Mouse (Mus musculus) liver, adult 2 months (tissue): Measurements from ENCODE around the gene Golim4. TPM values are rescaled to one million over a fixed set of nuclear protein-coding genes. Genes with fewer than 3 reads are reported as not detected.

ENCODE experiments used
- DNase-seq: peaks from one replicate; pipeline ENCODE4 v3.0.0-alpha.2; 2011; ENCODE audit warnings: low read depth, low spot score; ENCODE audit errors: extremely low read depth
- H3K27ac ChIP-seq: fragments of 200-500 bp; replicated peaks from 2 replicates; pipeline ENCODE4 v1.5.1; 2012; ENCODE audit warnings: low read depth, mild to moderate bottlenecking, control low read depth, inconsistent platforms, low read length; ENCODE audit not compliant: insufficient read depth
- H3K27me3 ChIP-seq: fragments of 200-500 bp; 2 replicates; pipeline ENCODE4 v1.6.1; 2012; ENCODE audit warnings: mild to moderate bottlenecking, moderate library complexity, low read length, inconsistent platforms; ENCODE audit not compliant: control insufficient read depth, insufficient read depth
- H3K36me3 ChIP-seq: fragments of 200-500 bp; 2 replicates; pipeline ENCODE4 v1.6.1; 2012; ENCODE audit warnings: low read length, inconsistent platforms; ENCODE audit not compliant: control insufficient read depth, insufficient read depth
- H3K4me1 ChIP-seq: fragments of 200-500 bp; 2 replicates; pipeline ENCODE4 v1.6.1; 2011; ENCODE audit warnings: low read length; ENCODE audit not compliant: control insufficient read depth, insufficient read depth
- H3K4me3 ChIP-seq: fragments of 200-500 bp; 2 replicates; pipeline ENCODE4 v1.5.1; 2011; ENCODE audit warnings: low read depth, mild to moderate bottlenecking, control low read depth, low read length, moderate library complexity; ENCODE audit not compliant: insufficient read depth
- H3K79me2 ChIP-seq: fragments of 200-500 bp; 2 replicates; pipeline ENCODE4 v1.6.1; 2012; ENCODE audit warnings: inconsistent platforms, mild to moderate bottlenecking, low read length, moderate library complexity; ENCODE audit not compliant: control insufficient read depth, insufficient read depth
- H3K9ac ChIP-seq: fragments of 200-500 bp; 2 replicates; pipeline ENCODE4 v1.6.1; 2012; ENCODE audit warnings: low read depth, mild to moderate bottlenecking, control low read depth, inconsistent platforms, low read length
- CTCF ChIP-seq: fragments of 200-500 bp; IDR thresholded peaks from 2 replicates; pipeline ENCODE4 v1.5.1; 2011; ENCODE audit warnings: low read depth, low read length, control low read depth
- POLR2A ChIP-seq: fragments of 200-500 bp; IDR thresholded peaks from 2 replicates; pipeline ENCODE4 v1.6.1; 2011; ENCODE audit warnings: low read length, control low read depth; ENCODE audit not compliant: insufficient read depth; ENCODE audit errors: extremely low read depth
- WGBS: fragments of 180-500 bp; shearing (Covaris S2); methylation state at CpG from one replicate; pipeline ENCODE4 v1.1.7; 2018; 5-methylcytosine and 5-hydroxymethylcytosine counted together
- polyA plus RNA-seq: library from polyadenylated mRNA; depleted of rRNA; stranded (reverse); fragments of >200 nt; gene quantifications from 2 replicates; pipeline ENCODE4 v1.2.3, GENCODE M21; 2012
- total RNA-seq: library from RNA; depleted of rRNA; stranded (reverse); fragments of >200 nt; gene quantifications from 2 replicates; pipeline ENCODE4 v1.2.3, GENCODE M21; 2014

Golim4 gene
- total and polyA plus RNA-seq, 2 experiments: 28.9 to 53.7 TPM

DNA sequence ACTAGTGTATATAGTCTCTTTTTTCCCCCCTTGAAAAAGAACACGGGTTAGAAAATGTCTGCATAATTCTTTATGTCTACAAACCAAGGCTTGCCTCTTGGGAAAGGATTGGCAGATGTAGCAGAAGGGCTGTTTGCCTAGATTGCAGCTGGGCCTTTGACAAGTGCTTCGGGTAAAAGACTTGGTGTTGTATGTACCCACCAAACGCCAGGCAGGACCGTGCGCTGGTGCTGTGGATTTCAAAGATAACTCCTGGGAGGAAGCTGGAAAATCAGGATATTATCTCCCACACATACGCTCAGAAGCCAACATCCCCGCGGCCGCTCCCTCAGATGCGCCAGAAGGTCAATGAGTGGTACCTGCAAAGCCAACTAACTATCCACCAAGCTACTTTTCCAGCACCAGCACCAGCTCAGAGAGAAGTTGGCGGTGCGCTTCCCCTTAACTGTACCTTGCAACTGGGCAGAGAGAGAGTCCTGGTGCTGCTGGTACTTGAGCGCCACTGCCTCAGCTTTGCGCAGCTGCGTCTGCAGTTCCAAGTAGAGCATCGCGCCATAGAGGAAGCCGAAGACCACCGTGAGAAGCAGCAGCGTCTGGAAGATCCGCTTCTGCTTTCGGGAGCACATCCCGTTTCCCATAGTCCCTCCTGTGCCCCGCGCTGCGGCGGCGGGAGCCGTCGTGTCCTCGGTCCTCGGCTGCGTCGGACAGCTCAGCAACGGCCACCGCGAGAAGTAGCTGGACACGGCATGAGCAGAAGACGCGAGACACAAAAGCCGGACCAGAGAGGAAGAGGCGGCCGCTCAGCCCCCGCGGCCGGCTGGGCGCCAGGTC lies 873 bp downstream of the Golim4 start:
- Histone ChIP-seq H3K36me3 (no peaks in the 10 kb centered on the region), H3K4me3 (peak overlapping the region; percentile 83), H3K79me2 (peaks cover 5% of the 10 kb centered on the region; the same call in 1 of the 2 replicates), H3K9ac (peak overlapping the region; percentile 76), H3K27ac (peak overlapping the region; percentile 86), H3K4me1 (peaks cover 19% of the 10 kb centered on the region), H3K27me3 (no peaks in the 10 kb centered on the region)
- TF ChIP-seq CTCF (no peak), POLR2A (no peak)
- WGBS: under 1% methylated on average over 47 of the region's 47 CpGs
- peak; percentile 67 for DNase-seq

DNA sequence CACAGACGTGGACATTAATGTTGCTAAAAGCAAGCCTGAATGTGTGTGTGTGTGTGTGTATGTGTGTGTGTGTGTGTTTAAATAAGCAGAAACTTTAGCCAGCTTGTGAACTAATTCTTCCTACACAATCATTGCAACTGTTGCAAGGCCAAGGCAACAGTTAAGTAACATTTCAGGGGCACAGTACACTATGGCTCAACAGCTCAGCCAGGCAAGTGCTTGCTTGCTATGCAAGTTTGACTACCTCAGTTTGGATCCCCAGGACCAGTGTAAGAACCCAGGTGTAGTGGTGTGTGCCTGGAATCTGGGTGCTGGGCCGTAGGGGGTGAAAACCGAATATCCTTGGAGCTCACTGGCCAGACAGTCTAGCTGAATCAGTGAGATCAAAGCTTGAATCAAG lies 2.6 kb downstream of the Golim4 start:
- TF ChIP-seq POLR2A: no peak
- TF ChIP-seq CTCF: no peak
- no peaks in the 10 kb centered on the region for H3K27me3 ChIP-seq
- peak overlapping the region; percentile 18 for H3K4me3 ChIP-seq
- H3K9ac ChIP-seq: peak overlapping the region; percentile 33; the same call in 1 of the 2 replicates
- H3K4me1 ChIP-seq: peaks cover 27% of the 10 kb centered on the region
- WGBS: 26% methylated on average over 3 of the region's 3 CpGs
- no peaks in the 10 kb centered on the region for H3K36me3 ChIP-seq
- H3K79me2 ChIP-seq: peaks cover 13% of the 10 kb centered on the region; the same call in 1 of the 2 replicates
- DNase-seq: peak; percentile 91
- H3K27ac ChIP-seq: peak overlapping the region; percentile 69

DNA sequence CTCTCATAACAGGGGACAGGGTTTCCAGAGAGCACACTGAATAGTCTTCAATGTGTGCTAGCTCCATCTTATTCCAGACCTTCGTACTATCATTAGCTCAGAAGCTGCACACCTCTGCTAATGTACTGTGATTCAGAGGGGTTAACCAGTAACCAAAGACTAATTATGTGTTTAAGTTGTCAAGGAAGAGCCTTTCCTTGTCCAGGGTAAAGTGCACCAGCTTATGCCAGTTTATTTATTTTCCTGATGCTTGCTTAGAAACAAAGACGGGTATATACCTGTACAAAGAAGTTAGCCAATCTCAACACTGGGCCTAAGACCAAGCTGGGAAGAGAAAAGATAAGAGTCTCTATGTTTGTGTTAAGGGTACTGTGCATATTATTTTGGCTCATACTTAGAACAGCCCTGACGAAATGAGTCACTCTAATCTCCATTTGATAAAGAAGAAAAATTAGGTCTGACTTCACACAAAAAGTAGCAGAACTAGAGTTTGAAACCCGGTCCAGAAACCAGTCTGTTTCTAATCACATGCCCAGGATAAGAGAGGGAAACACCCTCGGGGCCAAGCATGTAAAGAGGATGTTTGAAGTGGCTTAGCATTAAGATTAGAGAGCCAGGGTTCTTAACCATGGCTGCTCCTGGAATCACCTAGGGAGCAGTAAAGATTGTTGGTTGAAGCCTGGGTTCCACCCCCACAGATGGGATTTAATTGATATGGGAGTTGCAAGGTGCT lies 4.3 kb downstream of the Golim4 start:
- Histone ChIP-seq H3K27ac (peak overlapping the region; percentile 28), H3K27me3 (no peaks in the 10 kb centered on the region), H3K36me3 (no peaks in the 10 kb centered on the region), H3K9ac (no peak overlapping the region), H3K4me1 (peaks cover 27% of the 10 kb centered on the region), H3K79me2 (peaks cover 22% of the 10 kb centered on the region), H3K4me3 (no peak overlapping the region)
- WGBS: 8% methylated on average over 5 of the region's 5 CpGs
- no peak for TF ChIP-seq POLR2A
- no peak for TF ChIP-seq CTCF
- peak; percentile 61 for DNase-seq

DNA sequence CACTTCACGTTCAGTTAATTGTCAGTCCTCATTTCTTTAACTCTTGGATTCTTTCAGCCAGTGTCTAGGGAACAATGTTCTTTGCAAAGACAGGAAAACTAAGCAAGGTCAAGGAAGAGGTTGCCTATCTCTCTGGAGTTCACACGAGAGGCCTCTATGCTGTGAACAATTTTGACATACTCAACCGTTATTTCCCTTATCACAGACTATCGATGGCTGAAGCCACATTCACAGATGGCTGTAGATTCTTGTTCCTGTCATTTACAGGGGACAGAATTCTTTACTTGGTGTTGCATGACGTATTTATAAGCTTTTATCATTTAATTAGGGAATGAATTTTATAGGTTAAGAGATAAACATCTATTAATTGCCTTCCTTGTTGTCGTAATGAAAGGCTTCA lies 5.9 kb downstream of the Golim4 start:
- TF ChIP-seq CTCF: no peak
- no peak for TF ChIP-seq POLR2A
- Histone ChIP-seq H3K27ac (no peak overlapping the region), H3K27me3 (no peaks in the 10 kb centered on the region)

DNA sequence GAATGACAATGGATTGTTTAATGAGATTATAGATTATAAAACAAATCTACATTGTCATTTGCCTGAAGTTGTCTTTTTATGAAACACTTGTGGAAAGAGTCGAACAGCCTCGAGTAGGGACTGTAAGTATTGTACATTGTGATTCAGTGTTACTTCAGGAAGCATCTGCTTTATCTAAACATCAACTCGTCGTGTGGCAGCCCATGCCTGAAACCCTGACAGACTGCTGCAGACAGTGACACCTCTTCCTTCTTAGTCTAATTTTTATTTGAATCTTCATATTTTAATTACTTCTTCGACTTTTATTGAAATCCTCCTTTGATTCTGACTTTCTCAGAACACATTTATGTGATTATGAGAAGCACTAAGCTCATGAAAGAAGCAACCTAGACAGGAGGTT lies 7.4 kb downstream of the Golim4 start:
- no peak for TF ChIP-seq POLR2A
- no peak for TF ChIP-seq CTCF
- no peak overlapping the region for H3K4me3 ChIP-seq
- peaks cover 5% of the 10 kb centered on the region; the same call in 1 of the 2 replicates for H3K36me3 ChIP-seq
- DNase-seq: no peak
- peaks cover 26% of the 10 kb centered on the region for H3K4me1 ChIP-seq
- peaks cover 37% of the 10 kb centered on the region for H3K79me2 ChIP-seq
- 72% methylated on average over 5 of the region's 5 CpGs for WGBS
- no peak overlapping the region for H3K9ac ChIP-seq
- H3K27ac ChIP-seq: no peak overlapping the region
- H3K27me3 ChIP-seq: no peaks in the 10 kb centered on the region

More for the DNA sequence above, 5.9 kb downstream of the Golim4 start:
- peaks cover 5% of the 10 kb centered on the region; the same call in 1 of the 2 replicates for H3K36me3 ChIP-seq
- H3K9ac ChIP-seq: no peak overlapping the region
- 77% methylated on average over 6 of the region's 6 CpGs for WGBS
- DNase-seq: no peak
- peaks cover 33% of the 10 kb centered on the region for H3K79me2 ChIP-seq
- H3K4me3 ChIP-seq: no peak overlapping the region
- H3K4me1 ChIP-seq: peaks cover 27% of the 10 kb centered on the region
